Mouse (Mus musculus) megakaryocyte, embryonic 14.5 days (primary cell): ENCODE data around the gene Mpc2. TPM values are rescaled to one million over a fixed set of nuclear protein-coding genes. Genes with fewer than 3 reads are reported as not detected.

ENCODE experiments used
- H3K27me3 ChIP-seq: replicated peaks from 2 replicates; pipeline ENCODE3; 2012; ENCODE audit warnings: inconsistent platforms
- H3K36me3 ChIP-seq: replicated peaks from 2 replicates; pipeline ENCODE3; 2012; ENCODE audit warnings: low read length, inconsistent platforms, mixed read lengths
- H3K4me1 ChIP-seq: 2 replicates; pipeline ENCODE4 v1.6.1; 2012; ENCODE audit warnings: inconsistent platforms
- H3K4me3 ChIP-seq: replicated peaks from 2 replicates; pipeline ENCODE3; 2012; ENCODE audit warnings: moderate library complexity, mild to moderate bottlenecking, inconsistent platforms
- H3K9me3 ChIP-seq: 2 replicates; pipeline ENCODE4 v1.6.1; 2012; ENCODE audit warnings: inconsistent platforms
- FLI1 ChIP-seq: IDR thresholded peaks from 2 replicates; pipeline ENCODE4 v1.6.1; 2012; ENCODE audit warnings: low read length, inconsistent platforms, mixed read lengths
- GATA1 ChIP-seq: IDR thresholded peaks from 3 replicates; pipeline ENCODE4 v1.6.1; 2012; ENCODE audit warnings: mixed read lengths, low read length, inconsistent platforms, borderline replicate concordance
- polyA plus RNA-seq: library from polyadenylated mRNA; stranded (reverse); fragments of >175 nt; gene quantifications from 2 replicates; pipeline ENCODE4 v1.2.3, GENCODE M21; 2012; ENCODE audit warnings: low replicate concordance; ENCODE audit not compliant: insufficient read depth

Gene Mpc2
- polyA plus RNA-seq, 1 experiment, result 160 TPM

GRCm38 (mm10) chr1:165489197-165489596 lies 28.8 kb downstream of the Mpc2 start:
- TF ChIP-seq FLI1 (no peak), GATA1 (no peak)
- Histone ChIP-seq H3K36me3 (no peaks in the 10 kb centered on the region), H3K9me3 (no peaks in the 10 kb centered on the region), H3K4me3 (peak overlapping the region; percentile 20), H3K27me3 (peaks cover 4% of the 10 kb centered on the region), H3K4me1 (peaks cover 19% of the 10 kb centered on the region)

- Histone ChIP-seq H3K4me3 (no peak overlapping the region), H3K27me3 (peaks cover 10% of the 10 kb centered on the region), H3K4me1 (peaks cover 10% of the 10 kb centered on the region), H3K36me3 (no peaks in the 10 kb centered on the region), H3K9me3 (no peaks in the 10 kb centered on the region)
- no peak for TF ChIP-seq GATA1
- TF ChIP-seq FLI1, result no peak
These were observed 38.4 kb downstream of the Mpc2 start for GRCm38 (mm10) chr1:165498856-165499255.

- no peaks in the 10 kb centered on the region for H3K9me3 ChIP-seq
- peaks cover 20% of the 10 kb centered on the region for H3K4me1 ChIP-seq
- TF ChIP-seq GATA1, result no peak
- no peak for TF ChIP-seq FLI1
- no peaks in the 10 kb centered on the region for H3K36me3 ChIP-seq
- peaks cover 2% of the 10 kb centered on the region for H3K27me3 ChIP-seq
- no peak overlapping the region for H3K4me3 ChIP-seq
These were observed 43.0 kb downstream of the Mpc2 start for GRCm38 (mm10) chr1:165503307-165504024.

- Histone ChIP-seq H3K27me3 (peaks cover 2% of the 10 kb centered on the region), H3K36me3 (no peaks in the 10 kb centered on the region), H3K4me1 (peaks cover 20% of the 10 kb centered on the region), H3K9me3 (no peaks in the 10 kb centered on the region), H3K4me3 (no peak overlapping the region)
- TF ChIP-seq FLI1 (no peak), GATA1 (no peak)
These were observed 45.9 kb downstream of the Mpc2 start for GRCm38 (mm10) chr1:165506303-165506702.

- no peak for TF ChIP-seq GATA1
- TF ChIP-seq FLI1, result no peak
These were observed 49.7 kb downstream of the Mpc2 start for GRCm38 (mm10) chr1:165510161-165510560.

GRCm38 (mm10) chr1:165520716-165521115 lies 60.3 kb downstream of the Mpc2 start:
- no peak overlapping the region for H3K4me3 ChIP-seq
- TF ChIP-seq FLI1 (no peak), GATA1 (no peak)
- no peaks in the 10 kb centered on the region for H3K36me3 ChIP-seq
- no peaks in the 10 kb centered on the region for H3K9me3 ChIP-seq
- peaks cover 5% of the 10 kb centered on the region for H3K27me3 ChIP-seq
- no peaks in the 10 kb centered on the region for H3K4me1 ChIP-seq

More at GRCm38 (mm10) chr1:165510161-165510560, 49.7 kb downstream of the Mpc2 start:
- H3K27me3 ChIP-seq, result peaks cover 2% of the 10 kb centered on the region
- H3K4me3 ChIP-seq, result no peak overlapping the region
- no peaks in the 10 kb centered on the region for H3K36me3 ChIP-seq
- H3K4me1 ChIP-seq, result no peaks in the 10 kb centered on the region
- no peaks in the 10 kb centered on the region for H3K9me3 ChIP-seq

Other genes with a start within 250 kb of the Mpc2 start
- 2.5 and 21.2 TPM in 2 replicates for gene Tiprl, start 223.6 kb upstream of the Mpc2 start, polyA plus RNA-seq
- gene Gpr161, start 164.8 kb upstream of the Mpc2 start, polyA plus RNA-seq, result not detected in 2 replicates
- gene Dcaf6, start 162 bp upstream of the Mpc2 start, polyA plus RNA-seq, result 9.9 and 18.0 TPM in 2 replicates
- gene Adcy10, start 24.5 kb downstream of the Mpc2 start, polyA plus RNA-seq, result not detected in 2 replicates
- gene Mpzl1, start 173.9 kb downstream of the Mpc2 start, polyA plus RNA-seq, result 0.53 TPM in 1 of 2 replicates, not detected in the other
- 0.43 and 11.0 TPM in 2 replicates for gene Rcsd1, start 249.1 kb downstream of the Mpc2 start, polyA plus RNA-seq